Comparison of ENCODE assay signal across 10 mouse cellular contexts in the genomic region with DNA sequence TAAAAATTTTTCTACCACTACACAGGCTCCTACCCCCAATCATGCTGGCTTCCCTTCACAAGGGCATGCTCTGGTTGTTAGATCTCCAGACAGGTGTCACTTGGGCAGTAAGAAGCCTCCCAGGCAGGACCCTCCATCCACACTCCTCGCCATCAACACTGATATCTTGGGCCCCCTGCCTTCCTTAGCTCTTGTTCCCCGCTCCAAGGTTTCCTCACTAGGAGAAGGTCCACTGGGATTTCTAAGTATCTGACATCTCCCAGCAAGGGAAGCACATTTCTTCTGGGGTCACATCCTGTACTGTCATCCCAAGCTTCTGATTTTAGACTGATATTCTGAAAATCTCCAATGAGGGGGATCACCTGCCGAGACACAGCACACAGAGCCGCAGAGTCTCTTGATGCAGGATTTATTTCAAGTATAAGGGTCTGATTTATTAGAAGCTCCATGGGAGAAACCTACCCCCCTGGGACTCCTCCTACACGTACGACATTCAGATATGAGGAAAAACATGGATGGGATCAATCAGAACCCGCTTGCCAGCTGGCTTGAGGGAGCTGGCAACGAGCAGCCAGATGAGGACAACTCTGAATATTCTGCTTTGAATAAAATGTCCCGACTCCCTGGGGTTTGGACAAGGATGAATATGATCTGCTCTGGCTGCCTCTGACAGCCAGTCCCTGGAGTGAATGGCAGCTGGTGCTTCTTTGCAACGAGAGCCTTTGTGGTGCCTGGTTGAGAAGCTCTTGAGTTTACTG.
DNase-seq lines count a peak whose midpoint lies in the region.
"Had no signal": no experiment of that assay in that cellular context is flagged by ENCODE, and none has a peak within 500 bp of the region (broad histone marks: within the 10 kb centered on the region; RNA-seq: fewer than 3 reads in every experiment).

No protein-coding gene starts in this region.

- DNase-seq in gastrocnemius, adult 18-20 months (ENCODE audit: low spot score): peak; percentile 1
- DNase-seq in gastrocnemius, adult 8-10 months (ENCODE audit: low spot score in 2 of 2): no peak
- DNase-seq in layer of hippocampus, adult 9-11 months: peak; percentile 4
- no peak for DNase-seq in layer of hippocampus, postnatal 25 days (ENCODE audit: extremely low spot score in 1 of 2, low spot score in 1 of 2)
- DNase-seq in heart, adult 9 months (ENCODE audit: low spot score in 2 of 2): peak; percentile 59 to 62
- peak; percentile 25 for DNase-seq in heart, postnatal 4 days
- no peak for DNase-seq in kidney, postnatal 36 days
- DNase-seq: adrenal gland, postnatal 25 days; right cerebral cortex, postnatal 14 days; thymus, adult 2 months had no signal

Comparison
In these comparisons a context has a peak if more than half of its experiments do, and no peak if none do; other contexts are left out.
1. DNase-seq: peak in gastrocnemius, adult 18-20 months (single experiment), layer of hippocampus, adult 9-11 months (single experiment), heart, adult 9 months (2 of 2) and heart, postnatal 4 days (single experiment); none in gastrocnemius, adult 8-10 months (0 of 2), layer of hippocampus, postnatal 25 days (0 of 2) and kidney, postnatal 36 days (0 of 2).